Mouse (Mus musculus) heart, embryonic 12.5 days (tissue): ENCODE measurements at regions not wholly inside any gene's neighbourhood (a gene's known extent, or its start where the extent isn't known, plus 50 kb on each side); places are given as distances from the start of the nearest gene placed in this dataset.
A peak's percentile ranks its signal among the peaks of the same experiment; 100 is the strongest.

Experiments used
- ATAC-seq: fragments of 200-750 bp; cut with Nextera tagmentation; 2 replicates; pipeline ENCODE4 v1.8.0; 2017; ENCODE audit warnings: moderate TSS enrichment, moderate library complexity; ENCODE audit not compliant: insufficient number of reproducible peaks, low FRiP score
- H3K27ac ChIP-seq: fragments of 300-500 bp; sonication (generic); 2 replicates; pipeline ENCODE4 v1.5.1; 2016; ENCODE audit warnings: mild to moderate bottlenecking, moderate library complexity; ENCODE audit not compliant: poor library complexity, severe bottlenecking
- H3K27me3 ChIP-seq: fragments of 300-500 bp; sonication (generic); replicated peaks from 2 replicates; pipeline ENCODE4 v1.6.1; 2016; ENCODE audit warnings: mild to moderate bottlenecking, moderate library complexity
- H3K36me3 ChIP-seq: fragments of 300-500 bp; sonication (generic); 2 replicates; pipeline ENCODE4 v1.6.1; 2016; ENCODE audit warnings: mild to moderate bottlenecking, moderate library complexity
- H3K4me1 ChIP-seq: fragments of 300-500 bp; sonication (generic); replicated peaks from 2 replicates; pipeline ENCODE4 v1.6.1; 2016; ENCODE audit warnings: mild to moderate bottlenecking
- H3K4me2 ChIP-seq: fragments of 300-500 bp; sonication (generic); 2 replicates; pipeline ENCODE4 v1.6.1; 2016; ENCODE audit warnings: mild to moderate bottlenecking, moderate library complexity
- H3K4me3 ChIP-seq: fragments of 300-500 bp; sonication (generic); 2 replicates; pipeline ENCODE4 v1.5.1; 2016; ENCODE audit warnings: mild to moderate bottlenecking
- H3K9ac ChIP-seq: fragments of 300-500 bp; sonication (generic); 2 replicates; pipeline ENCODE4 v1.6.1; 2016; ENCODE audit warnings: mild to moderate bottlenecking, moderate library complexity
- H3K9me3 ChIP-seq: fragments of 300-500 bp; sonication (generic); replicated peaks from 2 replicates; pipeline ENCODE4 v1.6.1; 2016; ENCODE audit warnings: mild to moderate bottlenecking, moderate library complexity
- WGBS: fragments of 180-500 bp; shearing (Covaris S2); methylation state at CpG from one replicate; pipeline ENCODE4 v1.1.7; 2016; 5-methylcytosine and 5-hydroxymethylcytosine counted together

GRCm38 (mm10) chr9:26383996-26384395 is 349.5 kb upstream of the B3gat1 start:
- ATAC-seq = no peak
- Histone ChIP-seq H3K27ac (no peak overlapping the region), H3K27me3 (no peaks in the 10 kb centered on the region), H3K4me2 (no peak overlapping the region), H3K9ac (no peak overlapping the region), H3K4me3 (no peak overlapping the region), H3K4me1 (no peaks in the 10 kb centered on the region), H3K9me3 (no peaks in the 10 kb centered on the region), H3K36me3 (no peaks in the 10 kb centered on the region)
- WGBS = 79% methylated on average over 1 of the region's 1 CpGs

- ATAC-seq = no peak
Measured at GRCm38 (mm10) chr9:26398635-26399034, 334.9 kb upstream of the B3gat1 start.

GRCm38 (mm10) chr9:26422897-26423823 is 310.4 kb upstream of the B3gat1 start:
- no peaks in the 10 kb centered on the region for H3K36me3 ChIP-seq
- no peaks in the 10 kb centered on the region for H3K4me1 ChIP-seq
- 60% methylated on average over 11 of the region's 11 CpGs for WGBS
- no peaks in the 10 kb centered on the region for H3K27me3 ChIP-seq
- H3K4me2 ChIP-seq = no peak overlapping the region
- H3K9me3 ChIP-seq = no peaks in the 10 kb centered on the region
- H3K9ac ChIP-seq = no peak overlapping the region
- H3K27ac ChIP-seq = no peak overlapping the region
- H3K4me3 ChIP-seq = no peak overlapping the region
- ATAC-seq = no peak

More at GRCm38 (mm10) chr9:26398635-26399034, 334.9 kb upstream of the B3gat1 start:
- H3K27me3 ChIP-seq = no peaks in the 10 kb centered on the region
- peaks cover 8% of the 10 kb centered on the region; the same call in 1 of the 2 replicates for H3K9me3 ChIP-seq
- no peaks in the 10 kb centered on the region for H3K4me1 ChIP-seq
- H3K9ac ChIP-seq = no peak overlapping the region
- 70% methylated on average over 3 of the region's 3 CpGs for WGBS
- no peaks in the 10 kb centered on the region for H3K36me3 ChIP-seq
- no peak overlapping the region for H3K27ac ChIP-seq
- H3K4me2 ChIP-seq = no peak overlapping the region
- H3K4me3 ChIP-seq = no peak overlapping the region

GRCm38 (mm10) chr9:26435507-26435906 is 298.0 kb upstream of the B3gat1 start:
- H3K27me3 ChIP-seq = no peaks in the 10 kb centered on the region
- no peak for ATAC-seq
- no peak overlapping the region for H3K4me3 ChIP-seq
- H3K4me1 ChIP-seq = no peaks in the 10 kb centered on the region
- no peaks in the 10 kb centered on the region for H3K9me3 ChIP-seq
- no peak overlapping the region for H3K9ac ChIP-seq
- WGBS = 64% methylated on average over 2 of the region's 2 CpGs
- no peak overlapping the region for H3K4me2 ChIP-seq
- no peaks in the 10 kb centered on the region for H3K36me3 ChIP-seq
- no peak overlapping the region for H3K27ac ChIP-seq

- ATAC-seq = no peak
- no peaks in the 10 kb centered on the region for H3K4me1 ChIP-seq
- no peaks in the 10 kb centered on the region for H3K27me3 ChIP-seq
- H3K4me2 ChIP-seq = no peak overlapping the region
- no peak overlapping the region for H3K4me3 ChIP-seq
- H3K36me3 ChIP-seq = no peaks in the 10 kb centered on the region
- H3K27ac ChIP-seq = no peak overlapping the region
- H3K9ac ChIP-seq = no peak overlapping the region
- H3K9me3 ChIP-seq = no peaks in the 10 kb centered on the region
- WGBS = 66% methylated on average over 2 of the region's 2 CpGs
Measured at GRCm38 (mm10) chr9:26437244-26437643, 296.3 kb upstream of the B3gat1 start.

GRCm38 (mm10) chr9:26453924-26454323 is 279.6 kb upstream of the B3gat1 start:
- 48% methylated on average over 7 of the region's 7 CpGs for WGBS
- H3K4me2 ChIP-seq = no peak overlapping the region; the same call in 1 of the 2 replicates

GRCm38 (mm10) chr9:26461081-26461480 is 272.4 kb upstream of the B3gat1 start:
- Histone ChIP-seq H3K36me3 (no peaks in the 10 kb centered on the region), H3K27me3 (no peaks in the 10 kb centered on the region), H3K9me3 (no peaks in the 10 kb centered on the region), H3K4me2 (no peak overlapping the region), H3K9ac (no peak overlapping the region), H3K27ac (no peak overlapping the region), H3K4me3 (no peak overlapping the region), H3K4me1 (no peaks in the 10 kb centered on the region)
- ATAC-seq = no peak
- 76% methylated on average over 2 of the region's 2 CpGs for WGBS

More at GRCm38 (mm10) chr9:26453924-26454323, 279.6 kb upstream of the B3gat1 start:
- Histone ChIP-seq H3K27ac (no peak overlapping the region), H3K4me3 (no peak overlapping the region), H3K4me1 (peaks cover 13% of the 10 kb centered on the region), H3K27me3 (no peaks in the 10 kb centered on the region), H3K9ac (no peak overlapping the region), H3K9me3 (no peaks in the 10 kb centered on the region), H3K36me3 (no peaks in the 10 kb centered on the region)
- ATAC-seq = peak; percentile 63; the same call in 1 of the 2 replicates

GRCm38 (mm10) chr9:26470694-26471392 is 262.7 kb upstream of the B3gat1 start:
- 71% methylated on average over 7 of the region's 7 CpGs for WGBS
- H3K9ac ChIP-seq = no peak overlapping the region
- no peak overlapping the region for H3K4me2 ChIP-seq
- no peaks in the 10 kb centered on the region for H3K36me3 ChIP-seq
- no peak for ATAC-seq
- no peaks in the 10 kb centered on the region for H3K4me1 ChIP-seq
- H3K27ac ChIP-seq = no peak overlapping the region
- no peak overlapping the region for H3K4me3 ChIP-seq
- H3K9me3 ChIP-seq = no peaks in the 10 kb centered on the region
- H3K27me3 ChIP-seq = no peaks in the 10 kb centered on the region

GRCm38 (mm10) chr9:26476341-26476740 is 257.2 kb upstream of the B3gat1 start:
- Histone ChIP-seq H3K27me3 (no peaks in the 10 kb centered on the region), H3K36me3 (no peaks in the 10 kb centered on the region), H3K9me3 (no peaks in the 10 kb centered on the region), H3K4me3 (no peak overlapping the region), H3K9ac (no peak overlapping the region), H3K27ac (no peak overlapping the region), H3K4me1 (no peaks in the 10 kb centered on the region), H3K4me2 (no peak overlapping the region)
- WGBS = 80% methylated on average over 3 of the region's 3 CpGs
- no peak for ATAC-seq

GRCm38 (mm10) chr9:26480881-26481280 is 252.6 kb upstream of the B3gat1 start:
- Histone ChIP-seq H3K9ac (no peak overlapping the region), H3K9me3 (no peaks in the 10 kb centered on the region; the same call in 1 of the 2 replicates), H3K4me1 (no peaks in the 10 kb centered on the region), H3K27me3 (no peaks in the 10 kb centered on the region), H3K27ac (no peak overlapping the region), H3K36me3 (no peaks in the 10 kb centered on the region), H3K4me2 (no peak overlapping the region), H3K4me3 (no peak overlapping the region)
- no peak for ATAC-seq
- WGBS = 83% methylated on average over 8 of the region's 8 CpGs

- Histone ChIP-seq H3K27me3 (no peaks in the 10 kb centered on the region), H3K4me3 (no peak overlapping the region), H3K9me3 (no peaks in the 10 kb centered on the region; the same call in 1 of the 2 replicates), H3K4me2 (no peak overlapping the region), H3K36me3 (no peaks in the 10 kb centered on the region), H3K4me1 (no peaks in the 10 kb centered on the region), H3K27ac (no peak overlapping the region), H3K9ac (no peak overlapping the region)
- ATAC-seq = no peak
Measured at GRCm38 (mm10) chr9:26481890-26482289, 251.6 kb upstream of the B3gat1 start.
